Comparison of ENCODE assay signal across 8 mouse cellular contexts in the genomic region with DNA sequence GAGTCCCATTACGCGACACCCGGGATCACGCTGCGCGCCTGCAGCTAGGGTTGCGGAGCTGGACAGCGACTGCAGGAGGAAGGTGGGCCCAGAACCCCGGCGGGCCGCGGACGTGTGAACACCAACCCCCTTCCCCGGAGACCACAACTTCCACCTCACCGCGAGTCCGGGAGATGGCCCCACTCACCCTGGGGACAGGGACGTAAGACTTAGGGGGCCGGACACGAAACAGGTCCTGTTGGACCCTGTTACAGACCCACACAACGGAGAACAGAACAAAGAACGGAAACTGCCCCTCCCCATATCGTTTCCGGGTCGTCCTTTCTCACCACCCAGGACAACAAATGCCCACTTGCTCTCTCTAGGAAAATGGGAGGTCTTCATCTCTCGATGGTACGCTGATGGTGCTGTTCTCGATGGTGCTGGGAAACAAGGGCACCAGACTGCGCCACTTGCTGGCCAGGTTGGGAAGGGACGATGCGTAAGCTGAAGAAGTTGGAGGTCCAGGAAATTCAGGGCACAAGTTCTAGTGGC. TPM values are rescaled to one million over a fixed set of nuclear protein-coding genes. Genes with fewer than 3 reads are reported as not detected.
DNase-seq lines count a peak whose midpoint lies in the region; ATAC-seq and TF ChIP-seq lines count a peak whose summit lies in the region.

Gene Zfp113 (minus strand): TSS at position 302 of the 534 bp plus-strand sequence.

- DNase-seq in c-Kit-positive CD71-positive TER-119-negative erythroid progenitor cells, embryonic 14.5 days (ENCODE audit: low read depth): peak; percentile 93
- DNase-seq in forebrain, embryonic 11.5 days (ENCODE audit: low spot score): peak; percentile 89
- peak; percentile 91 to 97 for DNase-seq in kidney, postnatal 36 days
- peak; percentile 98 for DNase-seq in telencephalon, adult 2 months (ENCODE audit: low read depth, low spot score)

- H3K4me1 ChIP-seq in E14TG2a.4 (replicated peaks; ENCODE audit: low read depth, low read length): peaks cover 28% of the 10 kb centered on the region
- H3K4me1 ChIP-seq in forebrain, embryonic 11.5 days (replicated peaks; ENCODE audit: control insufficient read depth, insufficient read depth, low read length): peaks cover 2% of the 10 kb centered on the region; the same call in 1 of the 2 replicates
- peaks cover 10% of the 10 kb centered on the region for H3K4me1 ChIP-seq in heart, embryonic 16.5 days (ENCODE audit: control insufficient read depth, insufficient read depth, low read length)
- peaks cover 22% of the 10 kb centered on the region for H3K4me1 ChIP-seq in liver, embryonic 15.5 days (replicated peaks)
- H3K4me1 ChIP-seq in neural tube, embryonic 12.5 days: peaks cover 6% of the 10 kb centered on the region; the same call in 1 of the 2 replicates

- no peaks in the 10 kb centered on the region for H3K9me3 ChIP-seq in E14TG2a.4 (ENCODE audit: low read length)
- no peaks in the 10 kb centered on the region for H3K9me3 ChIP-seq in forebrain, embryonic 11.5 days (ENCODE audit: control insufficient read depth, low read length)
- no peaks in the 10 kb centered on the region for H3K9me3 ChIP-seq in heart, embryonic 16.5 days (replicated peaks; ENCODE audit: control insufficient read depth, low read length)
- no peaks in the 10 kb centered on the region for H3K9me3 ChIP-seq in liver, embryonic 15.5 days (replicated peaks)
- no peaks in the 10 kb centered on the region for H3K9me3 ChIP-seq in neural tube, embryonic 12.5 days

- TF ChIP-seq CTCF in E14TG2a.4 (conservative IDR thresholded peaks at IDR 0.05; ENCODE audit: low read length): peak; percentile 63

- peak within 1 kb of the TSS; percentile 97 for H3K9ac ChIP-seq in forebrain, embryonic 11.5 days (ENCODE audit: low read length)
- H3K9ac ChIP-seq in heart, embryonic 16.5 days (ENCODE audit: low read length): peak within 1 kb of the TSS; percentile 89
- peak within 1 kb of the TSS; percentile 87 for H3K9ac ChIP-seq in liver, embryonic 15.5 days
- peak within 1 kb of the TSS; percentile 93 for H3K9ac ChIP-seq in neural tube, embryonic 12.5 days

- peaks cover 23% of the 10 kb centered on the region for H3K36me3 ChIP-seq in E14TG2a.4 (ENCODE audit: insufficient read depth, low read length)
- H3K36me3 ChIP-seq in forebrain, embryonic 11.5 days (ENCODE audit: control insufficient read depth, insufficient read depth, low read length): peaks cover 7% of the 10 kb centered on the region
- H3K36me3 ChIP-seq in heart, embryonic 16.5 days (ENCODE audit: control insufficient read depth, insufficient read depth): peaks cover 7% of the 10 kb centered on the region
- peaks cover 22% of the 10 kb centered on the region for H3K36me3 ChIP-seq in liver, embryonic 15.5 days (replicated peaks)
- peaks cover 21% of the 10 kb centered on the region for H3K36me3 ChIP-seq in neural tube, embryonic 12.5 days

- peak within 1 kb of the TSS; percentile 69 for H3K4me2 ChIP-seq in forebrain, embryonic 11.5 days (ENCODE audit: low read depth, low read length, severe bottlenecking)
- peak within 1 kb of the TSS; percentile 87 for H3K4me2 ChIP-seq in heart, embryonic 16.5 days (ENCODE audit: low read depth, low read length)
- H3K4me2 ChIP-seq in liver, embryonic 15.5 days: peak within 1 kb of the TSS; percentile 79
- H3K4me2 ChIP-seq in neural tube, embryonic 12.5 days (replicated peaks): peak within 1 kb of the TSS; percentile 72

- under 1% methylated on average over 31 of the region's 31 CpGs for WGBS in forebrain, embryonic 11.5 days
- WGBS in heart, embryonic 16.5 days: 1% methylated on average over 31 of the region's 31 CpGs
- under 1% methylated on average over 31 of the region's 31 CpGs for WGBS in liver, embryonic 15.5 days (ENCODE audit: insufficient replicate concordance)
- WGBS in neural tube, embryonic 12.5 days: under 1% methylated on average over 31 of the region's 31 CpGs

- peak; percentile 97 for ATAC-seq in forebrain, embryonic 11.5 days (replicated peaks; ENCODE audit: low FRiP score)
- peak; percentile 96 for ATAC-seq in heart, embryonic 16.5 days (replicated peaks; ENCODE audit: extremely low read depth, insufficient read depth, low FRiP score)
- peak; percentile 94 for ATAC-seq in liver, embryonic 15.5 days (ENCODE audit: insufficient read depth)
- ATAC-seq in neural tube, embryonic 12.5 days (ENCODE audit: low FRiP score, low read depth): peak; percentile 95

- H3K27me3 ChIP-seq in E14TG2a.4 (ENCODE audit: insufficient read depth, low read length): no peaks in the 10 kb centered on the region
- no peaks in the 10 kb centered on the region for H3K27me3 ChIP-seq in forebrain, embryonic 11.5 days (ENCODE audit: control insufficient read depth, insufficient read depth, low read length)
- no peaks in the 10 kb centered on the region for H3K27me3 ChIP-seq in heart, embryonic 16.5 days (ENCODE audit: control insufficient read depth, insufficient read depth, low read length)
- H3K27me3 ChIP-seq in liver, embryonic 15.5 days: no peaks in the 10 kb centered on the region
- H3K27me3 ChIP-seq in neural tube, embryonic 12.5 days (replicated peaks): no peaks in the 10 kb centered on the region

- peak within 1 kb of the TSS; percentile 93 for H3K27ac ChIP-seq in forebrain, embryonic 11.5 days (ENCODE audit: low read depth, low read length)
- peak within 1 kb of the TSS; percentile 88 for H3K27ac ChIP-seq in heart, embryonic 16.5 days (ENCODE audit: low read length)
- peak within 1 kb of the TSS; percentile 84 for H3K27ac ChIP-seq in liver, embryonic 15.5 days (replicated peaks)
- peak within 1 kb of the TSS; percentile 86 for H3K27ac ChIP-seq in neural tube, embryonic 12.5 days

- H3K4me3 ChIP-seq in E14TG2a.4 (replicated peaks; ENCODE audit: low read length): peak within 1 kb of the TSS; percentile 89
- peak within 1 kb of the TSS; percentile 82 for H3K4me3 ChIP-seq in forebrain, embryonic 11.5 days (ENCODE audit: low read depth, low read length)
- H3K4me3 ChIP-seq in heart, embryonic 16.5 days (ENCODE audit: low read length): peak within 1 kb of the TSS; percentile 90
- peak within 1 kb of the TSS; percentile 83 for H3K4me3 ChIP-seq in liver, embryonic 15.5 days (replicated peaks)
- H3K4me3 ChIP-seq in neural tube, embryonic 12.5 days: peak within 1 kb of the TSS; percentile 77

RNA-seq across cellular contexts. Expression of gene Zfp113, which starts in this region (rescaled TPM):
- 35.2 and 39.9 TPM in 2 replicates for polyA plus RNA-seq in forebrain, embryonic 11.5 days (2014; fragmentation: Nextera tagmentation; extraction: Ambion mirVana)
- 11.5 and 12.0 TPM in 2 replicates for polyA plus RNA-seq in heart, embryonic 16.5 days (2015; fragmentation: Nextera tagmentation; extraction: Ambion mirVana)
- 4.2 and 5.1 TPM in 2 replicates for polyA plus RNA-seq in liver, embryonic 15.5 days (2015; fragmentation: Nextera tagmentation; extraction: Ambion mirVana)
- polyA plus RNA-seq in neural tube, embryonic 12.5 days (2016; fragmentation: Nextera tagmentation; extraction: Ambion mirVana): 35.6 and 40.3 TPM in 2 replicates

Comparison
In these comparisons a context has a peak if more than half of its experiments do, and no peak if none do; other contexts are left out.
1. Peak in every context shown above with its lines: DNase-seq, ATAC-seq, H3K4me3 ChIP-seq and H3K27ac ChIP-seq.